Mouse (Mus musculus) liver, embryonic 12.5 days (tissue): ENCODE measurements around the gene Amph. TPM values are rescaled to one million over a fixed set of nuclear protein-coding genes. Genes with fewer than 3 reads are reported as not detected.

ENCODE experiments used
- polyA plus RNA-seq: library from polyadenylated mRNA; unstranded; fragments of >200 nt; fragmentation: Nextera tagmentation; extraction: Ambion mirVana; gene quantifications from 2 replicates; pipeline ENCODE4 v1.2.1, GENCODE M21; 2016

Gene Amph
- polyA plus RNA-seq, 1 experiment from 2014 or later, result 0.74 TPM

Other genes starting within 250 kb of the Amph start
- gene Vps41, start 230.9 kb upstream of the Amph start, polyA plus RNA-seq, result 30.2 and 30.9 TPM in 2 replicates